Mouse (Mus musculus) naive thymus-derived CD4-positive, alpha-beta T cell, adult 5 months (primary cell): ENCODE measurements around the gene Gm13693. TPM values are rescaled to one million over a fixed set of nuclear protein-coding genes. Genes with fewer than 3 reads are reported as not detected.

Experiments
- polyA plus RNA-seq: library from polyadenylated mRNA; unstranded; fragments of 100-300 nt; shearing (Covaris generic); gene quantifications from one replicate; pipeline ENCODE4 v1.2.1, GENCODE M21; 2017

The Gm13693 gene
- not detected for polyA plus RNA-seq

DNA sequence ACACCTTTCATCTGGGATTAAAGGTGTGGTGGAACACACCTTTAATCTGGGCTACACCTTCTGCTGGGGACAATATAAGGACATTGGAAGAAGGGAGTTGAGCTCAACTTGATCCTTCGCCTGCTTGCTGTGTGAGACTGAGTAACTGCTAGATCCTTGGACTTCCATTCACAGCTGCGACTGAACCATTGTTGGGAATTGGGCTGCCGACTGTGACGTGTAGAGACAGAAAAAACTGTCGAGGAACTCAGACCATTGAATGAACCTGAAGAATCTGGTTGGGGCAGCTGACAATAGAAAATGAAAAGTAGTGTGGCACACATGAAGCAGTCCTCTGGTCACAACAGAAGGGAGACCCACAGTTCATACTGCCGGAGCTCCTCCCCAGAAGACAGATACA, at the start of gene Gm13693:
Gm13693 (plus strand) TSS at position 301 of the 400 bp plus-strand sequence.

DNA sequence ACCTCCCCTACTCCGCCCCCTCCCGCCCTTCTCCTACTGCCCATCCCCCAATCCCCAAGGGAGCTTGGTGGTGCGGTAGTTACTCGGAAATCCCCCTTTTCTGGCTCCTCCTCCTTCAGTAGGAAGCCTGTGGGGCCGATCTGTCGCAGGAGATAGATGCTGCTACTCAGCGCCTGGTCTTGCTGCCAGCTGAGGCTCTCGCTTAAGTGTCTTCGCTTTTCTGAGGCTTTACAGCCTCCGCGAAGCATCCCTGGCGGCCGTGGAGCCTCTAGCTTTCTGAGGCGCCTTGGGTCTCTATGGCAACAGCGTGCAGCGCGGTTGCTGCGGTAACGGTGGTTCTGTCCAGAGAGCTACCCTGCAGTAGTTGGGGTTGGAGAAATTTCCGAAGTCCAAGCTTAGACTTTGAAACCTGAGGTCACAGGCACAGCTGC, 20.4 kb upstream of the Gm13693 start, which contains the start of gene Zswim2:
Zswim2 (minus strand) TSS at position 298 of the 431 bp plus-strand sequence.

DNA sequence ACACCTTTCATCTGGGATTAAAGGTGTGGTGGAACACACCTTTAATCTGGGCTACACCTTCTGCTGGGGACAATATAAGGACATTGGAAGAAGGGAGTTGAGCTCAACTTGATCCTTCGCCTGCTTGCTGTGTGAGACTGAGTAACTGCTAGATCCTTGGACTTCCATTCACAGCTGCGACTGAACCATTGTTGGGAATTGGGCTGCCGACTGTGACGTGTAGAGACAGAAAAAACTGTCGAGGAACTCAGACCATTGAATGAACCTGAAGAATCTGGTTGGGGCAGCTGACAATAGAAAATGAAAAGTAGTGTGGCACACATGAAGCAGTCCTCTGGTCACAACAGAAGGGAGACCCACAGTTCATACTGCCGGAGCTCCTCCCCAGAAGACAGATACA, 5.9 kb upstream of the Gm13693 start, which contains the start of gene Gm13698:
Gm13698 (plus strand) TSS at position 301 of the 400 bp plus-strand sequence.

DNA sequence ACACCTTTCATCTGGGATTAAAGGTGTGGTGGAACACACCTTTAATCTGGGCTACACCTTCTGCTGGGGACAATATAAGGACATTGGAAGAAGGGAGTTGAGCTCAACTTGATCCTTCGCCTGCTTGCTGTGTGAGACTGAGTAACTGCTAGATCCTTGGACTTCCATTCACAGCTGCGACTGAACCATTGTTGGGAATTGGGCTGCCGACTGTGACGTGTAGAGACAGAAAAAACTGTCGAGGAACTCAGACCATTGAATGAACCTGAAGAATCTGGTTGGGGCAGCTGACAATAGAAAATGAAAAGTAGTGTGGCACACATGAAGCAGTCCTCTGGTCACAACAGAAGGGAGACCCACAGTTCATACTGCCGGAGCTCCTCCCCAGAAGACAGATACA, 5.7 kb downstream of the Gm13693 start, which contains the start of gene Gm13695:
Gm13695 (plus strand) TSS at position 301 of the 400 bp plus-strand sequence.

DNA sequence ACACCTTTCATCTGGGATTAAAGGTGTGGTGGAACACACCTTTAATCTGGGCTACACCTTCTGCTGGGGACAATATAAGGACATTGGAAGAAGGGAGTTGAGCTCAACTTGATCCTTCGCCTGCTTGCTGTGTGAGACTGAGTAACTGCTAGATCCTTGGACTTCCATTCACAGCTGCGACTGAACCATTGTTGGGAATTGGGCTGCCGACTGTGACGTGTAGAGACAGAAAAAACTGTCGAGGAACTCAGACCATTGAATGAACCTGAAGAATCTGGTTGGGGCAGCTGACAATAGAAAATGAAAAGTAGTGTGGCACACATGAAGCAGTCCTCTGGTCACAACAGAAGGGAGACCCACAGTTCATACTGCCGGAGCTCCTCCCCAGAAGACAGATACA, 11.5 kb downstream of the Gm13693 start, which contains the start of gene Gm13696:
Gm13696 (plus strand) TSS at position 301 of the 400 bp plus-strand sequence.

DNA sequence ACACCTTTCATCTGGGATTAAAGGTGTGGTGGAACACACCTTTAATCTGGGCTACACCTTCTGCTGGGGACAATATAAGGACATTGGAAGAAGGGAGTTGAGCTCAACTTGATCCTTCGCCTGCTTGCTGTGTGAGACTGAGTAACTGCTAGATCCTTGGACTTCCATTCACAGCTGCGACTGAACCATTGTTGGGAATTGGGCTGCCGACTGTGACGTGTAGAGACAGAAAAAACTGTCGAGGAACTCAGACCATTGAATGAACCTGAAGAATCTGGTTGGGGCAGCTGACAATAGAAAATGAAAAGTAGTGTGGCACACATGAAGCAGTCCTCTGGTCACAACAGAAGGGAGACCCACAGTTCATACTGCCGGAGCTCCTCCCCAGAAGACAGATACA, 17.3 kb downstream of the Gm13693 start, which contains the start of gene Gm13694:
Gm13694 (plus strand) TSS at position 301 of the 400 bp plus-strand sequence.

DNA sequence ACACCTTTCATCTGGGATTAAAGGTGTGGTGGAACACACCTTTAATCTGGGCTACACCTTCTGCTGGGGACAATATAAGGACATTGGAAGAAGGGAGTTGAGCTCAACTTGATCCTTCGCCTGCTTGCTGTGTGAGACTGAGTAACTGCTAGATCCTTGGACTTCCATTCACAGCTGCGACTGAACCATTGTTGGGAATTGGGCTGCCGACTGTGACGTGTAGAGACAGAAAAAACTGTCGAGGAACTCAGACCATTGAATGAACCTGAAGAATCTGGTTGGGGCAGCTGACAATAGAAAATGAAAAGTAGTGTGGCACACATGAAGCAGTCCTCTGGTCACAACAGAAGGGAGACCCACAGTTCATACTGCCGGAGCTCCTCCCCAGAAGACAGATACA, 23.1 kb downstream of the Gm13693 start, which contains the start of gene Gm13697:
Gm13697 (plus strand) TSS at position 301 of the 400 bp plus-strand sequence.

DNA sequence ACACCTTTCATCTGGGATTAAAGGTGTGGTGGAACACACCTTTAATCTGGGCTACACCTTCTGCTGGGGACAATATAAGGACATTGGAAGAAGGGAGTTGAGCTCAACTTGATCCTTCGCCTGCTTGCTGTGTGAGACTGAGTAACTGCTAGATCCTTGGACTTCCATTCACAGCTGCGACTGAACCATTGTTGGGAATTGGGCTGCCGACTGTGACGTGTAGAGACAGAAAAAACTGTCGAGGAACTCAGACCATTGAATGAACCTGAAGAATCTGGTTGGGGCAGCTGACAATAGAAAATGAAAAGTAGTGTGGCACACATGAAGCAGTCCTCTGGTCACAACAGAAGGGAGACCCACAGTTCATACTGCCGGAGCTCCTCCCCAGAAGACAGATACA, 28.9 kb downstream of the Gm13693 start, which contains the start of gene Gm13691:
Gm13691 (plus strand) TSS at position 301 of the 400 bp plus-strand sequence.

Other genes starting within 250 kb of the Gm13693 start
- 25.3 TPM for gene Itgav, start 237.1 kb upstream of the Gm13693 start, polyA plus RNA-seq
- 0.12 TPM for gene Fam171b, start 148.9 kb upstream of the Gm13693 start, polyA plus RNA-seq
- not detected for gene Zswim2, start 20.3 kb upstream of the Gm13693 start, polyA plus RNA-seq
- gene Gm13698, start 5.8 kb upstream of the Gm13693 start, polyA plus RNA-seq = not detected
- not detected for gene Gm13695, start 5.8 kb downstream of the Gm13693 start, polyA plus RNA-seq
- not detected for gene Gm13696, start 11.6 kb downstream of the Gm13693 start, polyA plus RNA-seq
- gene Gm13694, start 17.4 kb downstream of the Gm13693 start, polyA plus RNA-seq = not detected
- gene Gm13697, start 23.2 kb downstream of the Gm13693 start, polyA plus RNA-seq = not detected
- gene Gm13691, start 29.1 kb downstream of the Gm13693 start, polyA plus RNA-seq = not detected